Mouse (Mus musculus): ENCODE results near the gene Plxnb1.

- TF ChIP-seq POLR2A (IDR thresholded peaks at IDR 0.05; ENCODE audit: extremely low read depth, insufficient read depth, low read length): no peak
- no peak for TF ChIP-seq CTCF (IDR thresholded peaks at IDR 0.05; ENCODE audit: extremely low read depth, insufficient read depth, low read length)
Observed at GRCm38 (mm10) chr9:109125481-109125880, 30.3 kb downstream of the Plxnb1 start.

Measured in cortical plate, adult 2 months (tissue).